24 mouse cellular contexts compared by ENCODE assay signal in genomic region chr11:30131640-30132039, GRCm38 (mm10).
DNase-seq lines count a peak whose midpoint lies in the region; ATAC-seq lines count a peak whose summit lies in the region.
"Had no signal": no experiment of that assay in that cellular context is flagged by ENCODE, and none has a peak within 500 bp of the region (broad histone marks: within the 10 kb centered on the region; RNA-seq: fewer than 3 reads in every experiment).

No protein-coding gene starts in this region.

- H3K27ac ChIP-seq in heart, embryonic 12.5 days (ENCODE audit: poor library complexity, severe bottlenecking): no peak overlapping the region; the same call in 1 of the 2 replicates
- H3K27ac ChIP-seq in heart, embryonic 16.5 days (ENCODE audit: low read length): peak overlapping the region; percentile 14; the same call in 1 of the 2 replicates
- no peak overlapping the region for H3K27ac ChIP-seq in embryonic facial prominence, embryonic 14.5 days (replicated peaks; ENCODE audit: low read depth, low read length)
- H3K27ac ChIP-seq: embryonic facial prominence, embryonic 15.5 days; gastrocnemius, adult 2 months; hindbrain, embryonic 10.5 days; hindbrain, embryonic 13.5 days; intestine, embryonic 15.5 days had no signal

- no peak for DNase-seq in heart, postnatal 10 days
- no peak for DNase-seq in heart, postnatal 4 days
- peak; percentile 8 for DNase-seq in embryonic facial prominence, embryonic 14.5 days (ENCODE audit: low spot score)
- DNase-seq in kidney, postnatal 25 days: no peak
- DNase-seq: adrenal gland, adult 2 months; adrenal gland, postnatal 14 days; cerebellum, adult 11 months; cerebellum, adult 2 months; cerebellum, adult 9-11 months; cerebellum, postnatal 25 days; forebrain, postnatal 0 days; gastrocnemius, adult 2 months; gastrocnemius, postnatal 14 days; heart, adult 18-20 months; kidney, adult 11 months had no signal

- H3K4me2 ChIP-seq in heart, embryonic 12.5 days: no peak overlapping the region
- H3K4me2 ChIP-seq in heart, embryonic 16.5 days (ENCODE audit: low read depth, low read length): no peak overlapping the region
- no peak overlapping the region for H3K4me2 ChIP-seq in embryonic facial prominence, embryonic 14.5 days (ENCODE audit: low read depth, low read length)
- H3K4me2 ChIP-seq: embryonic facial prominence, embryonic 15.5 days; hindbrain, embryonic 13.5 days; intestine, embryonic 15.5 days had no signal

- H3K27me3 ChIP-seq in heart, embryonic 12.5 days (replicated peaks): no peaks in the 10 kb centered on the region
- no peaks in the 10 kb centered on the region for H3K27me3 ChIP-seq in heart, embryonic 16.5 days (ENCODE audit: control insufficient read depth, insufficient read depth, low read length)
- no peaks in the 10 kb centered on the region for H3K27me3 ChIP-seq in embryonic facial prominence, embryonic 14.5 days (replicated peaks; ENCODE audit: control insufficient read depth, insufficient read depth, low read length)
- H3K27me3 ChIP-seq: embryonic facial prominence, embryonic 15.5 days; hindbrain, embryonic 13.5 days; intestine, embryonic 15.5 days had no signal

- H3K4me1 ChIP-seq in heart, embryonic 12.5 days (replicated peaks): peaks cover 13% of the 10 kb centered on the region
- 0 out of 2 replicates have a peak, but pooled peaks cover 3% of the 10 kb centered on the region for H3K4me1 ChIP-seq in heart, embryonic 16.5 days (ENCODE audit: control insufficient read depth, insufficient read depth, low read length)
- no peaks in the 10 kb centered on the region for H3K4me1 ChIP-seq in embryonic facial prominence, embryonic 14.5 days (ENCODE audit: control insufficient read depth, insufficient read depth, low read length)
- H3K4me1 ChIP-seq: embryonic facial prominence, embryonic 15.5 days; hindbrain, embryonic 10.5 days; hindbrain, embryonic 13.5 days; intestine, embryonic 15.5 days had no signal

- no peak overlapping the region for H3K9ac ChIP-seq in heart, embryonic 12.5 days
- H3K9ac ChIP-seq in heart, embryonic 16.5 days (ENCODE audit: low read length): no peak overlapping the region
- no peak overlapping the region for H3K9ac ChIP-seq in embryonic facial prominence, embryonic 14.5 days (ENCODE audit: low read depth, low read length)
- H3K9ac ChIP-seq: embryonic facial prominence, embryonic 15.5 days; forebrain, postnatal 0 days; hindbrain, embryonic 13.5 days; intestine, embryonic 15.5 days had no signal

- peak; percentile 55; the same call in 1 of the 2 replicates for ATAC-seq in heart, embryonic 12.5 days (ENCODE audit: insufficient number of reproducible peaks, low FRiP score)
- 0 out of 2 replicates have a peak, but pooled peaks have one; percentile 20 for ATAC-seq in heart, embryonic 16.5 days (replicated peaks; ENCODE audit: extremely low read depth, insufficient read depth, low FRiP score)
- ATAC-seq in embryonic facial prominence, embryonic 14.5 days (ENCODE audit: low read depth): no peak
- ATAC-seq: CD4-positive, CD25-positive, alpha-beta regulatory T cell, adult 4 months; forebrain, embryonic 14.5 days; forebrain, postnatal 0 days; hindbrain, embryonic 16.5 days; intestine, embryonic 15.5 days had no signal

- no peaks in the 10 kb centered on the region for H3K9me3 ChIP-seq in heart, embryonic 12.5 days (replicated peaks)
- H3K9me3 ChIP-seq in heart, embryonic 16.5 days (replicated peaks; ENCODE audit: control insufficient read depth, low read length): no peaks in the 10 kb centered on the region
- H3K9me3 ChIP-seq in embryonic facial prominence, embryonic 14.5 days (ENCODE audit: control insufficient read depth, low read length): no peaks in the 10 kb centered on the region
- H3K9me3 ChIP-seq: embryonic facial prominence, embryonic 15.5 days; hindbrain, embryonic 10.5 days; hindbrain, embryonic 13.5 days; intestine, embryonic 15.5 days had no signal

- no peak overlapping the region for H3K4me3 ChIP-seq in heart, embryonic 12.5 days
- H3K4me3 ChIP-seq in heart, embryonic 16.5 days (ENCODE audit: low read length): no peak overlapping the region
- no peak overlapping the region for H3K4me3 ChIP-seq in embryonic facial prominence, embryonic 14.5 days (ENCODE audit: low read depth, low read length)
- H3K4me3 ChIP-seq: embryonic facial prominence, embryonic 15.5 days; gastrocnemius, adult 2 months; hindbrain, embryonic 10.5 days; hindbrain, embryonic 13.5 days; intestine, embryonic 15.5 days had no signal

- H3K36me3 ChIP-seq in heart, embryonic 12.5 days: peaks cover 92% of the 10 kb centered on the region
- peaks cover 72% of the 10 kb centered on the region for H3K36me3 ChIP-seq in heart, embryonic 16.5 days (ENCODE audit: control insufficient read depth, insufficient read depth)
- peaks cover 90% of the 10 kb centered on the region for H3K36me3 ChIP-seq in embryonic facial prominence, embryonic 14.5 days (ENCODE audit: control insufficient read depth, insufficient read depth, low read length)

- intact Hi-C loops in heart, postnatal 10 days (cut with DNase I): no loop called here

- WGBS in heart, embryonic 12.5 days: 46% methylated on average over 4 of the region's 4 CpGs
- 50% methylated on average over 4 of the region's 4 CpGs for WGBS in heart, embryonic 16.5 days
- 61% methylated on average over 4 of the region's 4 CpGs for WGBS in embryonic facial prominence, embryonic 14.5 days
